Mouse (Mus musculus) olfactory bulb, adult 2 months (tissue): ENCODE measurements around the gene Cygb.

Source experiments
- CTCF ChIP-seq: fragments of 200-500 bp; IDR thresholded peaks from 2 replicates; pipeline ENCODE4 v1.5.1; 2012; ENCODE audit warnings: low read depth, mild to moderate bottlenecking, low read length, moderate library complexity; ENCODE audit not compliant: insufficient read depth
- POLR2A ChIP-seq: fragments of 200-500 bp; IDR thresholded peaks from 2 replicates; pipeline ENCODE4 v1.6.1; 2012; ENCODE audit warnings: mild to moderate bottlenecking, low read depth, low read length, moderate library complexity; ENCODE audit not compliant: insufficient read depth

- no peak for TF ChIP-seq POLR2A
- no peak for TF ChIP-seq CTCF
Observed at GRCm38 (mm10) chr11:116632962-116633361, 21.2 kb downstream of the Cygb start.
